Mouse (Mus musculus) lung, adult 2 months (tissue): ENCODE results near the gene Disp1. TPM values are rescaled to one million over a fixed set of nuclear protein-coding genes. Genes with fewer than 3 reads are reported as not detected.

Experiments
- DNase-seq: peaks from one replicate; pipeline ENCODE4 v3.0.0; 2022
- H3K4me1 ChIP-seq: fragments of 200-500 bp; 2 replicates; pipeline ENCODE4 v1.6.1; 2011; ENCODE audit warnings: low read length; ENCODE audit not compliant: control insufficient read depth, insufficient read depth
- H3K4me3 ChIP-seq: fragments of 200-500 bp; replicated peaks from 2 replicates; pipeline ENCODE3; 2011; ENCODE audit warnings: low read depth, mild to moderate bottlenecking, control low read depth, low read length; ENCODE audit errors: extremely low read depth
- CTCF ChIP-seq: fragments of 200-500 bp; IDR thresholded peaks from 2 replicates; pipeline ENCODE4 v1.5.1; 2011; ENCODE audit warnings: mild to moderate bottlenecking, low read length, control low read depth; ENCODE audit not compliant: insufficient read depth
- POLR2A ChIP-seq: fragments of 200-500 bp; IDR thresholded peaks from 2 replicates; pipeline ENCODE4 v1.6.1; 2011; ENCODE audit warnings: low read depth, mild to moderate bottlenecking, control low read depth, low read length, borderline replicate concordance; ENCODE audit errors: extremely low read depth
- WGBS: fragments of 180-500 bp; shearing (Covaris S2); methylation state at CpG from one replicate; pipeline ENCODE4 v1.1.7; 2018; 5-methylcytosine and 5-hydroxymethylcytosine counted together
- polyA plus RNA-seq: library from polyadenylated mRNA; depleted of rRNA; stranded (reverse); fragments of >200 nt; gene quantifications from 2 replicates; pipeline ENCODE4 v1.2.3, GENCODE M21; 2012

Disp1 gene
- polyA plus RNA-seq, 1 experiment, result 9.7 TPM

DNA sequence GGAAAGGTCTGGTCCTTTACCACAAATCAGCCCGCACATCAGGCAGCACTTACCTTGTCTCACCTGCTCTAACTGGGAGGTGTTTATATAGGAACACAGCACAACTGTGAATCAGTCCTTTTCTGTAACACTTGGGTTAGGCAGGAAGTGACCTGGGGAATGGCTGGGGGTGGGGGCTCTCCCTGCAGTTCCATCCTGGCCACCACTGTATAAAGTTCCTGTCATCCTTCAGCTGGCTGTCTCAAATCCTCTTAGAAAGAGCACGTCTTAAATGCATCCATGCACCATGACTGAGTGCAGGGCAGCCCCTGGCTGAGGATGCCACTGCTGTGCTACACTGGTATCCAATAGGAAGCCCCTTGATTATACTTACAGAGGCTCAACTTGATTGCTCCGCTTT, 118.5 kb downstream of the Disp1 start:
- WGBS, result 79% methylated on average over 3 of the region's 3 CpGs
- TF ChIP-seq POLR2A (no peak), CTCF (no peak)
- Histone ChIP-seq H3K4me1 (no peaks in the 10 kb centered on the region), H3K4me3 (no peak overlapping the region)
- no peak for DNase-seq

DNA sequence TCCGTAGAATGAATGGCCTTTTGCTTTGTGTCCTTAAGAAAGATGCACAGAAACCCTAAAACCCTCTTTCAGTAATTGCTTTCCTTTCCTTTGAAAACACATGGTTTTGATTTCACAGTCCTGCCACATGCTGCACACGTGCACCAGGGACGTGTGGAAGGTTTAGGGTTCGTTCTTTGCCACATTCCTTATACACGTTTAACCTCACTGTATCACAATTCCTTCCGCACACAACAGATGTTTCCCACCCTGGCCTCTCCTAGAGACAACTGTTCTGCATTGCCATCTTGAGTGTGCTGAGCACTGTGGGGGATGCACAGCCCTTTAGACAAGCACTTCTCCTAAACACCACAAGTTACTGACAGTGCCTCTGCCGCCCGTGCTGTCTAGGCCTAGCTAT, 119.2 kb downstream of the Disp1 start:
- no peak for DNase-seq
- H3K4me3 ChIP-seq, result no peak overlapping the region
- no peaks in the 10 kb centered on the region for H3K4me1 ChIP-seq
- WGBS, result 86% methylated on average over 8 of the region's 8 CpGs
- TF ChIP-seq CTCF, result no peak

DNA sequence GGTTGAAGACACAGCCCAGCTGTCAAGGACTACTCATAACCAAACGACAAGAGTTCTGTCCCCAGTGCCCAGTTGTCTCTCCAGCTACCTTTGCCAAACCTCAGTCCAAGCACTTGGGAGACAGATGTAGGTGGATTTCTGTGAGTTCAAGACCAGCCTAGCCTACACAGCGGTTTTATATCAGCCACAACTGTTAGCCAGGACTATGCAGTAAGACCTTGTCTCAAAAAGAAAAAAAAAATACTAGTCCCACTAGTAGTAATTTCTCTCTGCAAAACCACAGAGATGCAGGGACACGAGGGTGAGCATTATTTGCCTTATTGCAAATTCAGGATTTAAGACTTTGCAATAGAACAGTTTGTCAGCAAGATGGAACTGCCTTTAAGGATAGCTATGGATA, 120.0 kb downstream of the Disp1 start:
- Histone ChIP-seq H3K4me3 (no peak overlapping the region), H3K4me1 (no peaks in the 10 kb centered on the region)
- TF ChIP-seq POLR2A (no peak), CTCF (no peak)
- 71% methylated on average over 3 of the region's 3 CpGs for WGBS
- no peak for DNase-seq

DNA sequence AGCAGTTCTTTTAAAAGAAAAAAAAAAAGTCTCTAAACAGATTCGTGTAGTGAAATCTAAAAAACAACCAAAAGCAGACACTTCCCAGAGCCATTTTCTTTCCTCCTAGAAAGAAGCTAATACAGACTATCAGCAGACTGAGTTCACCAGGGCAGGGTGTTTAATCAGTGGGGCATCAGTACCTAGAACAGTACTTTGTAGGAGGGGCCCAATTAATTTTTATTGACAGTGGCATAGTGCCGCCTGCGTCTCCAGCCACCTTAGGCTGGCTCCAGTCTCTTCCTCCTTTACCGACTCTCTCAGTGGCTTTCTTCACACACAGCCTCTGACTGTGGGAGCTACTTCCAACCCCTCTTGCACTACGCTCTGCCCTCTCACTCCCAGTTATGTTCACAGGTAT, 121.1 kb downstream of the Disp1 start:
- no peak for TF ChIP-seq CTCF
- no peak for TF ChIP-seq POLR2A
- no peak overlapping the region for H3K4me3 ChIP-seq
- 85% methylated on average over 5 of the region's 5 CpGs for WGBS
- no peaks in the 10 kb centered on the region for H3K4me1 ChIP-seq
- DNase-seq, result no peak

DNA sequence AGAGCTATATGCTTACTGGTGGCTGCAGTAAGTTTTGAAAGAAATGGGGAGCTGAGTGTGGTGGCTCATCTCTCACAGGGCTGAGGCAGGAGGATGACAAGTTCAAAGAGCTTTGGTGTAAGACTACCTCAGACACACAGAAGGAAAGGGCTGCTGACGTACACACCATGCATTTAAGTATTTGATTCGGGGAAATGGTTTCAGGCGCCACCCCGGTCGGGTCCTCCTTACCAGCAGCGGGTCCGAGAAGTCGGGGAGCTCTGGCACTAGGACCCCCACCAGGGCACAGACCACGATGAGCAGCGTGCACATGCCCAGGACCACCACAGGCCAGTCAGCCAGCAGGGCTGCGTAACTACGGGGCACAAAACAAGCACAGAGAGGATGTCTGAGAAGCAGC, 121.6 kb downstream of the Disp1 start:
- Histone ChIP-seq H3K4me1 (no peaks in the 10 kb centered on the region), H3K4me3 (no peak overlapping the region)
- TF ChIP-seq POLR2A (no peak), CTCF (no peak)
- no peak for DNase-seq
- WGBS, result 97% methylated on average over 12 of the region's 12 CpGs

DNA sequence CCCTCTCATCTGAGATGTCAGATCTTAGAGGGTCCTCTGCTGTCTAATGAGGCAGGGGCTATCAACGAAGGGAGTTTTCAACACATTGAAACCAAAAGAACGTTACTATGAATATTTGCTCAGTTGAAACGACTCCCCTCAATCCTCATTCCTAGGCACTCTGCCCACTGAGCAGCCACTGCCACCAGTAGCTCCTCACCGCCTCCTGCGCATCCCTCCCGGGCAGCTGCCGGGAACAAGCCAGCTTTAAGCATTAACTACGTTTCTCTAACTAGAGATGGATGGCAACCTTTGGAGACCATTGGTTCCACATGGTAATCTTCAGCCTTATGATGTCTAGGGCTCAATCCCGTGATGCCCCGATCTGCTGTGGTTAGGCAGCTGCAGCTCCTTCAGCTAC, 123.7 kb downstream of the Disp1 start:
- no peak for DNase-seq
- Histone ChIP-seq H3K4me3 (no peak overlapping the region), H3K4me1 (no peaks in the 10 kb centered on the region)
- 92% methylated on average over 10 of the region's 10 CpGs for WGBS
- TF ChIP-seq CTCF, result no peak
- no peak for TF ChIP-seq POLR2A

DNA sequence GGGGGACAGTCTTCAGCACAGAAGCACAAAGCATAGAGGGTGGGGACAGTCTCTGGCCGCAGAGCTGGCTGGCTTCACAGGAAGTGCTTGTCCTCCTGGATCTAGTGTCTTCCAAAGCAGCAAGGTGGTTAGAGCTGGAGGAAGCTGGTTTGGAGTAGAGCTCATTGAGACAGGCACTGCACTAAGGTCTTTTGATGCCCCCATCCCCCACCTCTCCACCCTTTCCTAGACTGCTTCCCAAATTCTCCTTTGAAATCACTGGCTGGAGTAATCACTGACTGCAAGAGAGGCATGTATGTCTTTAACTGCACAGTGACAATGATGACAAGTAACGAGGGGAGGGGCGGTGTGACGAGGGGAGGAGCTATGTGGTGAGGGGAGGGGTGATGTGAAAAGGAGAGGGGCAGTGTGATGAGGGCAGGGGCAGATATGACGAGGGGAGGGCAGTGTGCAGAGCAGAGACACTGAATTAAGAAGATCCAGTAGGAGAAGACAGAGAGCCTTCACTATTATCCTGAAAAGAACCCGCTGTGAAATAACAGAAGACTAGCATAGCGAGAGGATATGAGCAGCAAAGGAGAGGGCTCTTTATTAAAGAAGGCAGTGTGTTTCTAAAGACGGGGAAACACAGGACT, 125.8 kb downstream of the Disp1 start:
- WGBS, result 88% methylated on average over 8 of the region's 8 CpGs
- TF ChIP-seq CTCF, result no peak
- no peak for TF ChIP-seq POLR2A
- Histone ChIP-seq H3K4me1 (no peaks in the 10 kb centered on the region), H3K4me3 (no peak overlapping the region)
- DNase-seq, result no peak

DNA sequence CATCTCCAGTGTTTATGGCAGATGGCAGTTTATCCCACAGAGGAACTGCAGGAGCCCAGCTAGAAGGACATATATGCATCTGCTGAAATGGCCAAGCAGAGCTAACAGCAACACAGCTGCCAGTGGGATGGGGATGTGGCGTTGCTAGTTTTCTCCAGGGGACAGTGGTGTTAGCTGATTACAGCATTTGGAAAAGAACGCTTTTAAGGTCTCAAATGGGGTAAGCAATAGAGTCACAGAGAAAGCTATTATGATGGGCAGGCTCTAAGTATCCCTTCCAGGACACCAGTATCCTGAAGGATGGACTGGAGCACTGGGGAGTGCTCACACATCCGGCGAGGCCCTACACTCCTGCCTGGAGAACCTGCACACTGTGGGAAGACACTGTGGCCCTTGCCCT, 129.0 kb downstream of the Disp1 start:
- H3K4me3 ChIP-seq, result no peak overlapping the region
- no peaks in the 10 kb centered on the region for H3K4me1 ChIP-seq
- WGBS, result 90% methylated on average over 4 of the region's 4 CpGs
- TF ChIP-seq POLR2A, result no peak
- no peak for DNase-seq

DNA sequence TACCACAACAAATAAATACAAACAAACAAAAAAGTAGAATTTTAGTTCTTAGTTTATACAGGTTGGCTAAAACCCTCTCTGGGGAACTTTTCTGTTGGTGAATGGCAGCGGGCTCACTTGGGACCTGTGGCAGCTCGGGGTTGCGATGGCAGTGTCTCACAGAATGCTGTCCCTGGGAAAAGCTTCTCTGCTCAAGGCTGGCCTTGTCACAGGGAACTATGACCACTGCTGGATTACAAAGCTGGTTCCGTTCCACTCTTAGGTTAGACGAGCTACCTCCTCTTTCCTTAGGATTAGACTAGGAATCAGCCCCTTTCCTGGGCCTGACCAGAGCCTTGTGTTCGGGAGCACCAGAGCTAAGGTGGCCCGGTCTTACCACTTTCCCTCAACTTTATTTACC, 130.1 kb downstream of the Disp1 start:
- WGBS, result 85% methylated on average over 7 of the region's 7 CpGs

DNA sequence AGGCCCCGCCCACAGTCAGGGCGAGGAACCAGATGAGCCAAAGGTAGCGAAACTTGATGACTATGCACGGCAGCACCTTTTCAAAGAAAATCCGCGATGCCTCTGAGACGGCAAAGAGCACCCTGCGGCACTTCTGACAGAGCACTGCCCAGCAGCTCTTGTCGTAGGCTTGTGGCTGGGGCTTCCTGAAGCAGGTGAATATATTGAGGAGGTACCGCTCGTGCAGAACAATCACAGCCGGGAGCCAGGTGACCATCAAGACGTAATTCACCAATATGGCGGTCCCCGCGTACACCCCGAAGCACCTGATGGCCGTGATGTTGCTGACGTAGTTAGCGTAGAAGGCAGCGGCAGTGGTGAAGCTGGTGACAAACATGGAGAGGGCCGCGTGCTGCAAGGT, 132.7 kb downstream of the Disp1 start:
- no peak for TF ChIP-seq CTCF
- H3K4me1 ChIP-seq, result no peaks in the 10 kb centered on the region
- H3K4me3 ChIP-seq, result no peak overlapping the region
- DNase-seq, result no peak
- 97% methylated on average over 23 of the region's 23 CpGs for WGBS

More for the DNA sequence above, 130.1 kb downstream of the Disp1 start:
- H3K4me3 ChIP-seq, result no peak overlapping the region
- DNase-seq, result no peak
- TF ChIP-seq CTCF, result no peak
- no peak for TF ChIP-seq POLR2A
- no peaks in the 10 kb centered on the region for H3K4me1 ChIP-seq

DNA sequence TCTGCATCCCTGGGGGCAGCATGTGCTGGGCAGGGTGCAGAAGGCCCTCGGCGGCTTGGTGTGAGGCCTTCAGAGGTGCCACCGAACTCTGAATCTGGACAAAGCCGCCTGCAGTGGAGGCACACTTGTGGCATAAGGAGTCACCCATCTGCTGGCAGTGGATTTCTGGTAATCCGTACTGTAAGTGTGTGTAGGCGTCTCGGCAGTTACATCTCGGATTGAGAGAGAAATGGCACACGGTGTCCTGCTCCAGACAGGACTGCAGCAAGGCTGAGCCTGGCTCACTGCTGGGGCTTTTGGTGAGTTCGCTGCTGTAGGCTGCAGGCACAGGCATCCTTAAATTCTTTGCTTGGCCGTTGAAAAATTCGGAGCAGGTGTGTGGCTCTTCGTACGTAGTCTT, 134.5 kb downstream of the Disp1 start:
- Histone ChIP-seq H3K4me1 (no peaks in the 10 kb centered on the region), H3K4me3 (no peak overlapping the region)
- no peak for DNase-seq
- TF ChIP-seq POLR2A (no peak), CTCF (no peak)
- WGBS, result 96% methylated on average over 14 of the region's 14 CpGs
